Mouse (Mus musculus) heart, postnatal 0 days (tissue): ENCODE data around the gene Rab3gap2. TPM values are rescaled to one million over a fixed set of nuclear protein-coding genes. Genes with fewer than 3 reads are reported as not detected.
A peak's percentile ranks its signal among the peaks of the same experiment; 100 is the strongest.
"Not testable (repeated sequence)": the region's sequence is repeated elsewhere in the genome, so short reads cannot be mapped to it uniquely, and the experiment has no call there.

Experiments used
- ATAC-seq: fragments of 200-750 bp; cut with Nextera tagmentation; 2 replicates; pipeline ENCODE4 v1.8.0; 2017; ENCODE audit warnings: low read depth, moderate number of reproducible peaks, moderate library complexity; ENCODE audit not compliant: insufficient read depth
- DNase-seq: peaks from one replicate; pipeline ENCODE4 v3.0.0-alpha.2; 2016; ENCODE audit warnings: low spot score
- H3K27ac ChIP-seq: fragments of 300-500 bp; sonication (generic); 2 replicates; pipeline ENCODE4 v1.5.1; 2014; ENCODE audit warnings: low read depth, mild to moderate bottlenecking
- H3K27me3 ChIP-seq: fragments of 300-500 bp; sonication (generic); 2 replicates; pipeline ENCODE4 v1.6.1; 2014; ENCODE audit warnings: low read length, mixed read lengths; ENCODE audit not compliant: control insufficient read depth, insufficient read depth
- H3K36me3 ChIP-seq: fragments of 300-500 bp; sonication (generic); replicated peaks from 2 replicates; pipeline ENCODE4 v1.6.1; 2014; ENCODE audit warnings: low read length, mixed read lengths; ENCODE audit not compliant: control insufficient read depth, insufficient read depth
- H3K4me1 ChIP-seq: fragments of 300-500 bp; sonication (generic); 2 replicates; pipeline ENCODE4 v1.6.1; 2014; ENCODE audit warnings: antibody characterized with exemption; ENCODE audit not compliant: control insufficient read depth, insufficient read depth
- H3K4me2 ChIP-seq: fragments of 300-500 bp; sonication (generic); 2 replicates; pipeline ENCODE4 v1.6.1; 2014; ENCODE audit warnings: low read depth, mild to moderate bottlenecking, low read length, moderate library complexity
- H3K4me3 ChIP-seq: fragments of 300-500 bp; sonication (generic); 2 replicates; pipeline ENCODE4 v1.5.1; 2014; ENCODE audit warnings: low read depth, low read length
- H3K9ac ChIP-seq: fragments of 300-500 bp; sonication (generic); replicated peaks from 2 replicates; pipeline ENCODE4 v1.6.1; 2014; ENCODE audit warnings: low read depth, low read length, mixed read lengths
- H3K9me3 ChIP-seq: fragments of 300-500 bp; sonication (generic); replicated peaks from 2 replicates; pipeline ENCODE4 v1.6.1; 2016; ENCODE audit warnings: low read length; ENCODE audit not compliant: control insufficient read depth
- CTCF ChIP-seq: IDR thresholded peaks from 2 replicates; pipeline ENCODE4 v1.5.1; 2016; ENCODE audit warnings: antibody characterized with exemption, control low read depth, low read depth
- EP300 ChIP-seq: IDR thresholded peaks from 2 replicates; pipeline ENCODE4 v1.6.1; 2016; ENCODE audit warnings: antibody characterized with exemption, low read depth
- WGBS: fragments of 180-500 bp; shearing (Covaris S2); extraction: QIAGEN DNeasy Blood & Tissue Kit; methylation state at CpG from one replicate; pipeline ENCODE4 v1.1.7; 2014; 5-methylcytosine and 5-hydroxymethylcytosine counted together
- polyA plus RNA-seq: library from polyadenylated mRNA; unstranded; fragments of >200 nt; fragmentation: Nextera tagmentation; extraction: Ambion mirVana; gene quantifications from 2 replicates; pipeline ENCODE4 v1.2.1, GENCODE M21; 2015
- total RNA-seq: library from RNA; depleted of rRNA; stranded (reverse); fragments of >200 nt; gene quantifications from 2 replicates; pipeline ENCODE4 v1.2.3, GENCODE M21; 2014; ENCODE audit warnings: low replicate concordance

Rab3gap2 gene
- total and polyA plus RNA-seq, 2 experiments from 2014 or later = 11.1 to 15.5 TPM

DNA sequence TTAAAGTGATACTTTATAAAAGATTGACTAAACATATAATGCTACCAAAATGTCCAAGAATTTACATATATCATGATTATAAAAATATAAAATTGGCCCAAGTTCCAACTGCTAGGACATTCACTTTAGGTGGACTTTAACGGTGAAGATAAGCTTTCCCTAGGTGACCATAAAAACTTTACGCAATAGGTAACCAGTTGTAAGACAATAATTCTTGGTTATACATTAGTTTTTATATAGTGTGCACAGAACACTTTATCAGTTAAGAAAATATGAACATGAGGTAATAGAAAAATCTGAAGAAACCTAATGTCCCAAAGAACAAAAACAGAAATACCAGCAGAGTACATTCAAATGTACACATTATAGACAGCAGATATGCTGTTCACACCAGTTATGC, 104.4 kb downstream of the Rab3gap2 start:
- Histone ChIP-seq H3K4me3 (no peak overlapping the region), H3K9me3 (no peaks in the 10 kb centered on the region), H3K4me1 (no peaks in the 10 kb centered on the region; the same call in 1 of the 2 replicates), H3K36me3 (peaks cover 18% of the 10 kb centered on the region), H3K4me2 (no peak overlapping the region), H3K9ac (no peak overlapping the region), H3K27me3 (no peaks in the 10 kb centered on the region), H3K27ac (peak overlapping the region; percentile 7; the same call in 1 of the 2 replicates)
- ATAC-seq (no peak), DNase-seq (no peak)
- TF ChIP-seq CTCF = no peak
- no peak for TF ChIP-seq EP300
- 93% methylated on average over 2 of the region's 2 CpGs for WGBS

DNA sequence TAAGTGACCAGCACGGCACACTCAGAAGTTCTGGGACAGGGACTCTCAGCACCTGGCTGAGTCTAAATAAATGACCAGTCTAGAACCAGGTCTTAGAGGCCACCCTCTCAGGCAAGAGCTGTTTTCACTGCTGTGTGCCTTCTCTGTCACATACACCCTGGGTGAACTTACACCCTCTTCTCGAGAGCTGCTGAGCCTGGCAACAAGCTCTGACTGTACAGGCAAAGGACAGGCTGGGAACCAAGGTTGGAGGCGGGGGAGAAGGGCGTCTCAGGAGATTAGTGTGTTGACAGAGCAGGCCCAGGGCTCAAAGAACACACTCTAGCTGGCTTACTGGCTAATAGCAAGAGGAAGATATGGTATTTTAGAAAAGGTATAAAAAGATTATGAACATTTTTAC, 105.0 kb downstream of the Rab3gap2 start:
- H3K4me3 ChIP-seq = no peak overlapping the region
- no peaks in the 10 kb centered on the region for H3K9me3 ChIP-seq
- no peaks in the 10 kb centered on the region; the same call in 1 of the 2 replicates for H3K4me1 ChIP-seq
- H3K27ac ChIP-seq = peak overlapping the region; percentile 7
- ATAC-seq (peak; percentile 88), DNase-seq (peak; percentile 71)
- H3K4me2 ChIP-seq = 0 out of 2 replicates have a peak overlapping the region, but pooled peaks have one; percentile 13
- WGBS = 24% methylated on average over 4 of the region's 4 CpGs
- peaks cover 24% of the 10 kb centered on the region for H3K36me3 ChIP-seq
- no peak for TF ChIP-seq EP300
- TF ChIP-seq CTCF = no peak
- H3K9ac ChIP-seq = no peak overlapping the region
- no peaks in the 10 kb centered on the region for H3K27me3 ChIP-seq

DNA sequence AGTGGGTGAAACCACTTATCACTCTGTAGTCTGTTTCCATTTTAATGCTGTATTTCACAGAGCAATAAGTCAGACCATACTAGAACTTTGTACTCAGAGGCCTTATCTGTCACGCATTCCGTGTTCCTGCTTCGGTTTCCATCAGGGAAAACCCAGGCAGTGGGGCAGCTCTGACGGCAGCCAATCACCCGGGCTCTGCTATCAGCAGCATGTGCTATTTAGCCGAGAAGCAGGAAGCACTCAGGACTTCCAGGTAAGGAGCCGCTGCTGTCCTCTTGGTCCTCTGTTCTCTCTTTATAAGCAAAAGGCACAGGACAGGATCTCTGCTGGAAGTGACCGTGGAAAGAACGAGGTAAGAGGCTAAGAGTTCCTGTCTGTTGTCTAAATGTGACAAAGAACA, 108.0 kb downstream of the Rab3gap2 start:
- 22% methylated on average over 9 of the region's 9 CpGs for WGBS

DNA sequence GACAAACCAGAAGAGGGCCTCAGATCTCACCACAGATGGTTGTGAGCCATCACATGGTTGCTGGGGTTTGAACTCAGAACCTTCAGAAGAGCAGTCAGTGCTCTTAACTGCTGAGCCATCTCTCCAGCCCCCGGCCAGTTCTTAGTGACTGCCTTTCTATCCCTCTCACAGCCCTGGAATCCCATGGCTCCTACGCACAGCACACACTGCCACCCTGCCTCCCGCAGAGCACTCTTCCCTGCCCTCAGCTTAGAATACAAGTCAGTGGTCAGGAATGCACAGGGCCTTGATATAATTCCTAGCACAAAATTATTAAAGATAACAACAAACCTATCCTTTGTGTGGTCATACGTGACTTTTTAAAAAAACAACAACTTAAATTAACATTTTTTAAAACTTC, 110.6 kb downstream of the Rab3gap2 start:
- WGBS = 77% methylated on average over 4 of the region's 4 CpGs
- H3K27me3 ChIP-seq = no peaks in the 10 kb centered on the region
- TF ChIP-seq EP300 = no peak
- no peak for TF ChIP-seq CTCF
- ATAC-seq (no peak), DNase-seq (no peak)
- H3K36me3 ChIP-seq = peaks cover 45% of the 10 kb centered on the region
- H3K9ac ChIP-seq = no peak overlapping the region
- no peak overlapping the region for H3K4me3 ChIP-seq
- H3K27ac ChIP-seq = no peak overlapping the region
- no peaks in the 10 kb centered on the region; the same call in 1 of the 2 replicates for H3K4me1 ChIP-seq
- H3K9me3 ChIP-seq = no peaks in the 10 kb centered on the region
- H3K4me2 ChIP-seq = no peak overlapping the region

More for the DNA sequence above, 108.0 kb downstream of the Rab3gap2 start:
- H3K36me3 ChIP-seq = peaks cover 37% of the 10 kb centered on the region
- peak overlapping the region; percentile 45 for H3K27ac ChIP-seq
- no peak overlapping the region for H3K9ac ChIP-seq
- DNase-seq (peak; percentile 53), ATAC-seq (peak; percentile 43; the same call in 1 of the 2 replicates)
- no peak overlapping the region for H3K4me3 ChIP-seq
- no peaks in the 10 kb centered on the region; the same call in 1 of the 2 replicates for H3K4me1 ChIP-seq
- no peaks in the 10 kb centered on the region for H3K27me3 ChIP-seq
- no peaks in the 10 kb centered on the region for H3K9me3 ChIP-seq
- TF ChIP-seq EP300 (no peak), CTCF (no peak)
- peak overlapping the region; percentile 40 for H3K4me2 ChIP-seq

DNA sequence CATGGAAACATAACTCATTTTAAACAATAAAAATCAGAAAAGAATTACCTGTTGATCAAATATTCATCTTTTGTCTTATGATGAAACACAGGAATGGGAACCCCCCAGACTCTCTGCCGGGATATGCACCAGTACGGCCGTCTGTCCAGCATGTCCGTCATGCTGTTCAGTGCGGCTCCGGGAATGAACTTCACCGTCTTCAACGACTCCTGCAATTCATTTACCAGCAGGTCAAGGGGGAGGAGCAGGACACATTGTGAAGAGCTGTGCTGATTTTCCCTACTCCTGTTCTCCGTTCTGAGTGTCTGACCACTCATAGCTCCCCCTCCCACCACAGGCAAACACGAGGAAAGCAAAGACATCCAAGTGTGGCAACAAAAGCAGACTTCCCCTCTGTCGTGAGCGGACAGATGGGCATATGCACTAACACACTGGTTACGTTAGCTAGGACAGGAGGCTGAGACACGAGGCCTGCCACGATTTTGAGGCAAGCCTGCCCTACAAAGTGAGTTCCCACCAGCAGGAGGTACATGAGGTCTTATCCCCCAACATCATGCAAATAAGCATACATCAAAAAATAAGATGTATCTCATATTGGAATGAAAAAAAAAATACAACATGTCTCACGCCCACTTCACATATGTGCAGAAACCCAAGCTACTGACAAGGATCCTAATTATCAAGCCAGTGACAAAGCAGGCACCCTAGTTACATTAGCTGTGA, 112.1 kb downstream of the Rab3gap2 start:
- ATAC-seq (no peak), DNase-seq (no peak)
- no peak for TF ChIP-seq EP300
- no peak for TF ChIP-seq CTCF
- Histone ChIP-seq H3K9me3 (no peaks in the 10 kb centered on the region), H3K36me3 (peaks cover 59% of the 10 kb centered on the region), H3K27me3 (no peaks in the 10 kb centered on the region), H3K4me2 (no peak overlapping the region), H3K4me1 (no peaks in the 10 kb centered on the region; the same call in 1 of the 2 replicates), H3K27ac (no peak overlapping the region), H3K4me3 (no peak overlapping the region), H3K9ac (no peak overlapping the region)
- 87% methylated on average over 16 of the region's 16 CpGs for WGBS

DNA sequence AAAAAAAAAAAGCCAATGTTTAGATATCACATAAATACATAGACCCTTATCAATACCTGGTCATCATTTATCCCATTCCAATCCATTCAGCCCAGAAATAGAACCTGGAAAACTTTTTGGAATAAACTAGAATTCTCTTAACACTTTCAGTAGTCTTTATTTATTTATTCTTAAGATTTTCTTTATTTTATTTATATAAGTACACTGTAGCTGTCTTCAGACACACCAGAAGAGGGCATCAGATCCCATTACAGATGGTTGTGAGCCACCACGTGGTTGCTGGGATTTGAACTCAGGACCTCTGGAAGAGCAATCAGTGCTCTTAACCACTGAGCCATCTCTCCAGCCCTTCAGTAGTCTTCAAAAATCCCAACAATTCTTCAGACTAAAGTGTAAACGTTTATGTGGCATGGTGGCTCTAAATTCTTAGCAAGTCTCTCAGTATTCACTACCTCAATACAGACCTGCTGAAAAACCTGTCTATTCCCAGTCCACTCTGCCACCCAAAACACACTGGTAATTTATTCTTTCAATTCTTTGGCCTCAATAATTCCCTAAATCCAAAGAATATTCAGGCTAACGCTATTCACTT, 123.9 kb downstream of the Rab3gap2 start:
- H3K4me3 ChIP-seq = peak overlapping the region; percentile 85
- WGBS = 55% methylated on average over 3 of the region's 3 CpGs
- ATAC-seq, DNase-seq, H3K27me3 ChIP-seq, H3K9me3 ChIP-seq, H3K4me1 ChIP-seq: not testable (repeated sequence)
- H3K9ac ChIP-seq = peak overlapping the region; percentile 72; the same call in 1 of the 2 replicates
- peak overlapping the region; percentile 58 for H3K4me2 ChIP-seq
- H3K36me3 ChIP-seq = peaks cover 41% of the 10 kb centered on the region
- H3K27ac ChIP-seq = peak overlapping the region; percentile 96; the same call in 1 of the 2 replicates
